Mouse (Mus musculus) intestine, embryonic 16.5 days (tissue): Measurements from ENCODE around the gene G6pd2. TPM values are rescaled to one million over a fixed set of nuclear protein-coding genes. Genes with fewer than 3 reads are reported as not detected.

Source experiments
- ATAC-seq: fragments of 200-750 bp; cut with Nextera tagmentation; 2 replicates; pipeline ENCODE4 v1.8.0; 2017; ENCODE audit warnings: moderate TSS enrichment, moderate library complexity
- H3K27ac ChIP-seq: fragments of 300-500 bp; sonication (generic); 2 replicates; pipeline ENCODE4 v1.5.1; 2014; ENCODE audit warnings: mild to moderate bottlenecking, low read length
- H3K27me3 ChIP-seq: fragments of 300-500 bp; sonication (generic); replicated peaks from 2 replicates; pipeline ENCODE4 v1.6.1; 2014; ENCODE audit warnings: low read length, control low read depth, mixed read lengths; ENCODE audit not compliant: control insufficient read depth, insufficient read depth
- H3K36me3 ChIP-seq: fragments of 300-500 bp; sonication (generic); 2 replicates; pipeline ENCODE4 v1.6.1; 2014; ENCODE audit warnings: low read length, control low read depth; ENCODE audit not compliant: control insufficient read depth, insufficient read depth
- H3K4me1 ChIP-seq: fragments of 300-500 bp; sonication (generic); 2 replicates; pipeline ENCODE4 v1.6.1; 2014; ENCODE audit warnings: low read length, control low read depth, mixed read lengths; ENCODE audit not compliant: control insufficient read depth, insufficient read depth
- H3K4me2 ChIP-seq: fragments of 300-500 bp; sonication (generic); 2 replicates; pipeline ENCODE4 v1.6.1; 2014; ENCODE audit warnings: low read depth, low read length, control low read depth
- H3K4me3 ChIP-seq: fragments of 300-500 bp; sonication (generic); 2 replicates; pipeline ENCODE4 v1.5.1; 2014; ENCODE audit warnings: mild to moderate bottlenecking, low read length
- H3K9ac ChIP-seq: fragments of 300-500 bp; sonication (generic); 2 replicates; pipeline ENCODE4 v1.6.1; 2014; ENCODE audit warnings: low read depth, low read length
- H3K9me3 ChIP-seq: fragments of 300-500 bp; sonication (generic); 2 replicates; pipeline ENCODE4 v1.6.1; 2016; ENCODE audit warnings: low read length, control low read depth; ENCODE audit not compliant: control insufficient read depth
- WGBS: fragments of 180-500 bp; shearing (Covaris S2); extraction: QIAGEN DNeasy Blood & Tissue Kit; methylation state at CpG from one replicate; pipeline ENCODE4 v1.1.7; 2014; 5-methylcytosine and 5-hydroxymethylcytosine counted together
- polyA plus RNA-seq: library from polyadenylated mRNA; unstranded; fragments of >200 nt; fragmentation: Nextera tagmentation; extraction: Ambion mirVana; gene quantifications from 2 replicates; pipeline ENCODE4 v1.2.1, GENCODE M21; 2015

Gene G6pd2
- not detected in 2 replicates for polyA plus RNA-seq

DNA sequence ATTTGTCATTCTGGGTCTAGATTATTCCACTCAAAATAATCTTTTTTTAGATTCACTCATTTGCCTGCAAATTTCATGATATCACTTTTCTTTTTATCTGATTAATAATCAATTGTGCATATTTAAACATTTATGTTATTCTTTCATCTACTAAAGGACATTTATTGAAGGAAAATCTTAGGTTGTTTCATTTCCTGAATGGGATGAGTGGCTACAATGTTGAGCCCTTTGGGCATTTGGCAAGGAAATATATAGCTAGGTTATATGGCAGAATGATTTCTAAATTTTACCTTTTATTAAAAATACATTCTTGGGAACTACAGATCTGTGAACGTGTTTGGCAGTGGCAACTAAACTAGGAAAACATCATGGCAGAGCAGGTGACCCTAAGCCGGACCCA is at the start of gene G6pd2:
Gene G6pd2 (plus strand): TSS at position 301 of the 400 bp plus-strand sequence.
- WGBS, result 88% methylated on average over 2 of the region's 2 CpGs

DNA sequence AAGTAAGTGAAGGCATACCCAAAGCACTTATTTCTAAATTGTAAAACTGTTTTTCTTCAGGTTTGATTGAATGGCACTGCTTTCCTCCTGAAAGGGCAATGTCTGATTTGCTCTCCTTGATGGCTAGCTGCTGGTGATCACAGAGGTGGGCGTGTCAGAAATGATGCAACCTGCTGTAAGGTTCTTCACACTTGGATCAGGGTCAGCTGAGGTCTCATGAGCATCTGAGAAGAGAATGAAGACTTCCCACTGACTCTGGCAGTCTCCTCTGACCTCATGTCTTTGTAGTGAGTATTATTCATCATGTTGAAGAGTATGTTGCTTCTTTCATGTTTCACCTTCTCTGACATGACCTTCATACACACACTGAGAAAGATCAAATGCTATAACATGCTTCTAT is 44.4 kb upstream of the G6pd2 start:
- H3K4me2 ChIP-seq, result no peak overlapping the region
- no peak overlapping the region for H3K9ac ChIP-seq
- H3K27me3 ChIP-seq, result no peaks in the 10 kb centered on the region
- H3K9me3 ChIP-seq, result no peaks in the 10 kb centered on the region
- H3K36me3 ChIP-seq, result no peaks in the 10 kb centered on the region
- 67% methylated on average over 1 of the region's 1 CpGs for WGBS
- H3K4me1 ChIP-seq, result no peaks in the 10 kb centered on the region
- ATAC-seq, result no peak
- H3K4me3 ChIP-seq, result no peak overlapping the region
- no peak overlapping the region for H3K27ac ChIP-seq

More for the DNA sequence above, at the start of gene G6pd2:
- no peaks in the 10 kb centered on the region for H3K27me3 ChIP-seq
- ATAC-seq, result no peak
- no peaks in the 10 kb centered on the region for H3K9me3 ChIP-seq
- no peaks in the 10 kb centered on the region for H3K36me3 ChIP-seq
- no peak within 1 kb of the TSS for H3K9ac ChIP-seq
- no peaks in the 10 kb centered on the region for H3K4me1 ChIP-seq
- no peak within 1 kb of the TSS for H3K27ac ChIP-seq
- H3K4me2 ChIP-seq, result no peak within 1 kb of the TSS
- no peak within 1 kb of the TSS for H3K4me3 ChIP-seq

DNA sequence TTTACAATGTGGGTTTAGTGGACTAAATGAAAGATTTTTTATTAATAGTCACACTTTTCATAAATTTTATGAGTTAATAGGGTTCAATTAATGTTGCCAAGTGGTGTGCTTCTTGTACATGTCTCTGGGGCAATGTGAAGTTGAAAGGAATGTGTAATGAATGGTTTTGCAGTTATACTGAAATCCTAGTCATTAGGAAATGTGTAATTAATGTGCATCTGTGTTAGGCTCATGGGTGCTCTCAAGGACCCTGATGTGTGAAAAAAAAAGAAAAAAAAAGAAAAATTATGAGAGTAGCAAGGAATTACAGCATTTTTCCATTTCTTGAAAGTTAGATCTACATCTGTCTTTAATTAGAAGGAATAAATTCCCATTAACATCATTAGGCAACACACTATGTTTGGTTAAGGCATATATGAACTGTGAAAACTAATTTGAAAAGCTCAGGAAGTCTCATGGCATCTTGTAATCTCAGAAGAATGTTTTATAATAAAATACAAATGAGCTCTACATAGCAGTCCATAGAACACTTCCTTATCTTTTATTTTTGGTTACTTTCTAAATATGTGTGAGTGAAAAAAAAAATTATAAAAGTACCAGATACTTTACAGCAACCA is 24.4 kb downstream of the G6pd2 start:
- Histone ChIP-seq H3K4me2 (no peak overlapping the region), H3K9ac (no peak overlapping the region), H3K4me1 (no peaks in the 10 kb centered on the region), H3K36me3 (no peaks in the 10 kb centered on the region), H3K27ac (no peak overlapping the region), H3K27me3 (no peaks in the 10 kb centered on the region), H3K4me3 (no peak overlapping the region), H3K9me3 (no peaks in the 10 kb centered on the region)
- no peak for ATAC-seq

DNA sequence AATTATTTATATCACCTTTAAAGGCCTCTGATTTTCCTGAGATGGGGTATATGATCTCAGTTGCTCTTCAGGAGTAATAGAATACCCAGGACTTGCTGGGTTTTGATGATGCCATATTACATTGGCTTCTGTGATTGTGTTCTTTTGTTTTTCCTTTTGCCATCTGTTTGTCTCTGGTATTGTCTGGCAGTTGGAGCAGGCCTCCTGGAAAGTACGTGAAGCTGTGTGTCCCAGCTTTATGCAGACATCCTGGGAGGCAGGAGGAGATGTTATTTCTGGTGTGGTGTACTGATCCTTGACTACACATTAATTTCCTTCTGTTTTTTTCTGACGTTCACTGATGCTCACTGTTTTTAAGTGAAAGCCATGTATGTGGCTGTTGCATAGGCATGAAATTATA is 35.3 kb downstream of the G6pd2 start:
- no peak overlapping the region for H3K27ac ChIP-seq
- H3K4me3 ChIP-seq, result no peak overlapping the region
- no peak overlapping the region for H3K9ac ChIP-seq
- 67% methylated on average over 2 of the region's 2 CpGs for WGBS
- no peak overlapping the region for H3K4me2 ChIP-seq
- no peaks in the 10 kb centered on the region for H3K4me1 ChIP-seq
- H3K9me3 ChIP-seq, result no peaks in the 10 kb centered on the region
- H3K27me3 ChIP-seq, result no peaks in the 10 kb centered on the region
- H3K36me3 ChIP-seq, result no peaks in the 10 kb centered on the region
- ATAC-seq, result no peak
